Mouse (Mus musculus) MEL (cell line): ENCODE measurements around the gene Riox1. TPM values are rescaled to one million over a fixed set of nuclear protein-coding genes. Genes with fewer than 3 reads are reported as not detected.

Experiments used
- DNase-seq: peaks from one replicate; pipeline ENCODE4 v3.0.0; 2011; ENCODE audit warnings: low read depth, low spot score
- H3K27ac ChIP-seq: 2 replicates; pipeline ENCODE4 v1.5.1; 2012; ENCODE audit warnings: low read depth, mild to moderate bottlenecking, control low read depth, low read length, moderate library complexity; ENCODE audit not compliant: control insufficient read depth
- H3K27me3 ChIP-seq, 2 experiments: fragments of 150-350 bp in 1 of 2; sonication (generic) in 1 of 2; 2 replicates each; pipeline ENCODE4 v1.6.1; 2012; ENCODE audit warnings: low read length in 2 of 2, mild to moderate bottlenecking in 2 of 2, improper control_type of control experiment in 1 of 2, moderate library complexity in 1 of 2; ENCODE audit not compliant: insufficient read depth in 2 of 2, control insufficient read depth in 1 of 2
- H3K36me3 ChIP-seq, 2 experiments: 2 replicates each; pipeline ENCODE4 v1.6.1; 2012 to 2014; ENCODE audit warnings: low read length in 2 of 2, improper control_type of control experiment in 1 of 2, inconsistent platforms in 1 of 2, mild to moderate bottlenecking in 1 of 2; ENCODE audit not compliant: insufficient read depth in 2 of 2, control insufficient read depth in 1 of 2
- H3K4me1 ChIP-seq, 2 experiments: fragments of 150-350 bp in 1 of 2; sonication (generic) in 1 of 2; 2 replicates each; pipeline ENCODE4 v1.6.1; 2012; ENCODE audit warnings: low read length in 2 of 2, improper control_type of control experiment in 1 of 2, mild to moderate bottlenecking in 1 of 2; ENCODE audit not compliant: insufficient read depth in 2 of 2, control insufficient read depth in 1 of 2
- H3K4me3 ChIP-seq, 2 experiments: fragments of 150-350 bp in 1 of 2; sonication (generic) in 1 of 2; 2 replicates each; pipeline ENCODE4 v1.5.1; 2012; ENCODE audit warnings: low read depth in 2 of 2, low read length in 2 of 2, mild to moderate bottlenecking in 2 of 2, moderate library complexity in 2 of 2, control low read depth in 1 of 2, improper control_type of control experiment in 1 of 2; ENCODE audit not compliant: control insufficient read depth in 1 of 2, insufficient read depth in 1 of 2
- H3K79me2 ChIP-seq: 2 replicates; pipeline ENCODE4 v1.6.1; 2012; ENCODE audit warnings: mild to moderate bottlenecking, low read length, moderate library complexity; ENCODE audit not compliant: control insufficient read depth, poor library complexity, insufficient read depth
- H3K9ac ChIP-seq: 2 replicates; pipeline ENCODE4 v1.6.1; 2012; ENCODE audit warnings: low read depth, mild to moderate bottlenecking, control low read depth, low read length, moderate library complexity; ENCODE audit not compliant: control insufficient read depth, poor library complexity, severe bottlenecking
- H3K9me3 ChIP-seq: fragments of 150-350 bp; sonication (generic); replicated peaks from 2 replicates; pipeline ENCODE4 v1.6.1; 2012; ENCODE audit warnings: mild to moderate bottlenecking, low read length, improper control_type of control experiment, moderate library complexity; ENCODE audit not compliant: insufficient read depth
- BHLHE40 ChIP-seq: IDR thresholded peaks from 2 replicates; pipeline ENCODE4 v1.6.1; 2012; ENCODE audit warnings: low read depth, mild to moderate bottlenecking, inconsistent platforms, low read length, improper control_type of control experiment, borderline replicate concordance
- CHD1 ChIP-seq: IDR thresholded peaks from 2 replicates; pipeline ENCODE4 v1.6.1; 2012; ENCODE audit warnings: low read depth, mild to moderate bottlenecking, inconsistent platforms, low read length, improper control_type of control experiment
- CHD2 ChIP-seq: IDR thresholded peaks from 2 replicates; pipeline ENCODE4 v1.6.1; 2011; ENCODE audit warnings: low read length, improper control_type of control experiment
- CTCF ChIP-seq, 3 experiments: IDR thresholded peaks in 2 of 3; conservative IDR thresholded peaks in 1 of 3; 2 replicates each; pipeline ENCODE4 v1.5.1; 2011 to 2012; ENCODE audit warnings: low read length in 3 of 3, low read depth in 2 of 3, mild to moderate bottlenecking in 2 of 3, improper control_type of control experiment in 1 of 3, inconsistent platforms in 1 of 3, mixed read lengths in 1 of 3, moderate library complexity in 1 of 3; ENCODE audit not compliant: control insufficient read depth in 1 of 3, insufficient read depth in 1 of 3, poor library complexity in 1 of 3, severe bottlenecking in 1 of 3
- EP300 ChIP-seq, 2 experiments: IDR thresholded peaks; 2 replicates each; pipeline ENCODE4 v1.6.1; 2011; ENCODE audit warnings: improper control_type of control experiment in 2 of 2, low read length in 2 of 2, low read depth in 1 of 2, mild to moderate bottlenecking in 1 of 2
- GABPA ChIP-seq: IDR thresholded peaks from 2 replicates; pipeline ENCODE4 v1.6.1; 2012; ENCODE audit warnings: low read depth, mild to moderate bottlenecking, inconsistent platforms, low read length, improper control_type of control experiment, moderate library complexity
- GATA1 ChIP-seq: IDR thresholded peaks from 2 replicates; pipeline ENCODE4 v1.6.1; 2011; ENCODE audit warnings: low read depth, low read length, improper control_type of control experiment
- MAX ChIP-seq: IDR thresholded peaks from 2 replicates; pipeline ENCODE4 v1.6.1; 2011; ENCODE audit warnings: low read length, improper control_type of control experiment
- MAZ ChIP-seq: IDR thresholded peaks from 2 replicates; pipeline ENCODE4 v1.6.1; 2012; ENCODE audit warnings: low read depth, mild to moderate bottlenecking, inconsistent platforms, low read length, improper control_type of control experiment
- MEF2A ChIP-seq: IDR thresholded peaks from 2 replicates; pipeline ENCODE4 v1.6.1; 2014; ENCODE audit warnings: low read depth, mild to moderate bottlenecking, inconsistent platforms, low read length, improper control_type of control experiment; ENCODE audit not compliant: poor library complexity, insufficient replicate concordance, severe bottlenecking; ENCODE audit errors: extremely low read depth
- MXI1 ChIP-seq: IDR thresholded peaks from 2 replicates; pipeline ENCODE4 v1.6.1; 2011; ENCODE audit warnings: mild to moderate bottlenecking, low read depth, low read length, improper control_type of control experiment
- MYC ChIP-seq: IDR thresholded peaks from 2 replicates; pipeline ENCODE4 v1.6.1; 2011; ENCODE audit warnings: low read depth, mild to moderate bottlenecking, low read length, improper control_type of control experiment, moderate library complexity
- NELFE ChIP-seq: IDR thresholded peaks from 2 replicates; pipeline ENCODE4 v1.6.1; 2011; ENCODE audit warnings: low read depth, low read length, improper control_type of control experiment
- POLR2AphosphoS5 ChIP-seq: IDR thresholded peaks from 2 replicates; pipeline ENCODE4 v1.6.1; 2012; ENCODE audit warnings: low read depth, borderline replicate concordance, mild to moderate bottlenecking, inconsistent platforms, low read length, moderate library complexity, mixed read lengths
- RAD21 ChIP-seq: IDR thresholded peaks from 2 replicates; pipeline ENCODE4 v1.6.1; 2011; ENCODE audit warnings: mild to moderate bottlenecking, low read depth, low read length, improper control_type of control experiment
- RCOR1 ChIP-seq: IDR thresholded peaks from 2 replicates; pipeline ENCODE4 v1.6.1; 2012; ENCODE audit warnings: low read depth, mild to moderate bottlenecking, inconsistent platforms, low read length, improper control_type of control experiment
- SIN3A ChIP-seq: IDR thresholded peaks from 2 replicates; pipeline ENCODE4 v1.6.1; 2012; ENCODE audit warnings: low read length, improper control_type of control experiment, inconsistent platforms
- SMC3 ChIP-seq: IDR thresholded peaks from 2 replicates; pipeline ENCODE4 v1.6.1; 2011; ENCODE audit warnings: low read depth, low read length, improper control_type of control experiment
- TBP ChIP-seq: IDR thresholded peaks from 2 replicates; pipeline ENCODE4 v1.8.0; 2011; ENCODE audit warnings: low read depth, low read length, improper control_type of control experiment
- TCF12 ChIP-seq: IDR thresholded peaks from 2 replicates; pipeline ENCODE4 v1.6.1; 2014; ENCODE audit warnings: low read depth, mild to moderate bottlenecking, inconsistent platforms, low read length, improper control_type of control experiment, moderate library complexity
- UBTF ChIP-seq: IDR thresholded peaks from 2 replicates; pipeline ENCODE4 v1.6.1; 2012; ENCODE audit warnings: low read depth, mild to moderate bottlenecking, inconsistent platforms, low read length, improper control_type of control experiment, moderate library complexity, borderline replicate concordance; ENCODE audit not compliant: insufficient read depth
- USF2 ChIP-seq, 2 experiments: IDR thresholded peaks; 2 replicates each; pipeline ENCODE4 v1.6.1; 2011 to 2012; ENCODE audit warnings: improper control_type of control experiment in 2 of 2, low read length in 2 of 2, borderline replicate concordance in 1 of 2, inconsistent platforms in 1 of 2, low read depth in 1 of 2, mild to moderate bottlenecking in 1 of 2; ENCODE audit not compliant: insufficient read depth in 1 of 2
- ZC3H11A ChIP-seq: IDR thresholded peaks from 2 replicates; pipeline ENCODE4 v1.6.1; 2012; ENCODE audit warnings: low read depth, mild to moderate bottlenecking, inconsistent platforms, low read length, improper control_type of control experiment
- ZKSCAN1 ChIP-seq: IDR thresholded peaks from 2 replicates; pipeline ENCODE4 v1.6.1; 2012; ENCODE audit warnings: low read depth, mild to moderate bottlenecking, inconsistent platforms, low read length, improper control_type of control experiment, moderate library complexity
- ZMIZ1 ChIP-seq: IDR thresholded peaks from 2 replicates; pipeline ENCODE4 v1.6.1; 2012; ENCODE audit warnings: low read depth, mild to moderate bottlenecking, inconsistent platforms, low read length, improper control_type of control experiment, moderate library complexity
- polyA plus RNA-seq, 2 experiments: library from polyadenylated mRNA; stranded (reverse) in 1 of 2; unstranded in 1 of 2; fragments of >175 nt in 1 of 2; fragments of >200 nt in 1 of 2; gene quantifications; 2 replicates each; pipeline versions ENCODE4 v1.2.1 to v1.2.4; 2012; ENCODE audit warnings: low replicate concordance in 2 of 2, low read depth in 1 of 2; ENCODE audit not compliant: insufficient read length in 2 of 2, insufficient read depth in 1 of 2, missing spikeins in 1 of 2
- total RNA-seq: library from RNA; depleted of rRNA; stranded (reverse); fragments of 300-350 nt; gene quantifications from 2 replicates; pipeline ENCODE4 v1.2.3, GENCODE M21; 2012

Riox1 gene
- total and polyA plus RNA-seq, 3 experiments = 46.6 to 47.1 TPM; not detected in 1

DNA sequence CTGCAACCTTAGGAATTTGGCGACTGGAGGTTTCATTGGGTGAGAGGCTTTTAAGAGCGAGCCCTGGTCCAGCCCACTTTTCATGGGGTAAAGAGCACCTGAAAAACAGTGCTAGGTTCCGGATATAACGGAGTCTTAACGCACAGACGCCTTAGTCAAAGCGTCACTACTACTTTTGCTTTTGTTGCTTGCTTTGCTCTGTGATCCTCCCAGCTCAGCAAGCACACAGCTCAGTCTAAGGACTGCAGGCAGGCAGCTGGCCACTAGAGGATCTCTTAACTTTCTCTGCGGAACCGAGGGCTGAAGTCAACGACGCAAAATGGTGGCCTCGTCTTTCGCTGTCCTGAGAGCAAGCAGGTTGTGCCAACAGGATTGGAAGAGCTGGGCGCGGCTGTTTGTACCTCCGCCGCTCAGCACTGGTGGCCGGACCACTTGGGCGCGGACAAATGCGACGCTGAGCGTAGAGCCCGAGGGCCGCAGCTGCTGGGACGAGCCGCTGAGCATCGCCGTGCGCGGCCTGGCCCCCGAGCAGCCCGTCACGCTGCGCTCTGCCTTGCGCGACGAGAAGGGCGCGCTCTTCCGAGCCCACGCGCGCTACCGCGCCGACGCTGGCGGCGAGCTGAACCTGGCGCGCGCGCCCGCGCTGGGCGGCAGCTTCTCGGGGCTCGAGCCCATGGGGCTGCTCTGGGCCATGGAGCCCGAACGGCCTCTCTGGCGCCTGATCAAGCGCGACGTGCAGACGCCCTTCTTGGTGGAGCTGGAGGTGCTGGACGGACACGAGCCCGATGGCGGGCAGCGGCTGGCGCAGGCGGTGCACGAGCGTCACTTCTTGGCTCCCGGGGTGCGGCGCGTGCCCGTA, 37.4 kb downstream of the Riox1 start, which contains the start of gene Acot2 (continued):
- no peak for TF ChIP-seq POLR2AphosphoS5
- TF ChIP-seq GABPA = no peak
- TF ChIP-seq MEF2A = no peak
- TF ChIP-seq USF2 (IDR thresholded peaks at IDR 0.05; ENCODE audit: borderline replicate concordance in 1 of 2, insufficient read depth in 1 of 2, low read depth in 1 of 2, low read length in 2 of 2) = no peak

DNA sequence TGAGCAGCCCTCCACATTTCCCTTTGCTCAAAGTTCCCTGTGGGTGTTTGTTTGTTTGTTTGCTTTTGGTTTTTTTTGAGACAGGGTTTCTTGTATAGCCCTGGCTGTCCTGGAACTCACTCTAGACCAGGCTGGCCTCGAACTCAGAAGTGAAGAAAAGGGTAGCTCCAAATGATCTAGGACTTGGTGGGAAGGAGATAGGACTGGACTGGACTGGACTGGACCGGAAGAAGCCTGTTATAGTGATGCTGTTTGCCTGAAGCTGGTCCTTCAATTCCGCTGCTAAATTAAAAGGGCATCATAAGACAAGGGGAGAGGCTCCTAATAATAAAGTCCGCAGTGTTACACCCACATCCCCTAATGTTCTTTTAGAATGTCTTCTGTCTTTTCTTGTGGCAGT, 38.1 kb downstream of the Riox1 start:
- no peak for TF ChIP-seq USF2 (IDR thresholded peaks at IDR 0.05; ENCODE audit: borderline replicate concordance in 1 of 2, insufficient read depth in 1 of 2, low read depth in 1 of 2, low read length in 2 of 2)
- no peak for TF ChIP-seq SMC3
- TF ChIP-seq MXI1 = no peak
- TF ChIP-seq TCF12 = no peak
- no peak for TF ChIP-seq GATA1
- TF ChIP-seq EP300 (IDR thresholded peaks at IDR 0.05; ENCODE audit: low read depth in 1 of 2, low read length in 2 of 2) = no peak
- TF ChIP-seq ZKSCAN1 = no peak
- no peak for TF ChIP-seq POLR2AphosphoS5
- no peak for TF ChIP-seq UBTF
- TF ChIP-seq MAZ = no peak

DNA sequence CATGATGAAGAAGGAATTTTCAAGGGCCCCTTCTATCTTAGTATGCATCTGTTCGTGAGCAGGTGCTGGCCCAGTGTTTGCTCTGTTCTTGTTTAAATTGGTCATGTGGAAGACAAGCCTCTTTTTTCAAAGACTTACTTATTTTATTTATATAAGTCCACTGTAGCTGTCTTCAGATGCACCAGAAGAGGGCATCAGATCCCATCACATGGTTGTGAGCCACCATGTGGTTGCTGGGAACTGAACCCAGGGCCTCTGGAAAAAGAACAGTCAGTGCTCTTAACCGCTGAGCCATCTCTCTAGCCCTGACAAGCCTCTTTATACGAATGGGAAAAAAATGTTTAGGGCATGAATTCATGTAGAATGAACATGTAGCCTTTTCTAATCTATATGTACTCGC, 39.0 kb downstream of the Riox1 start:
- no peaks in the 10 kb centered on the region for H3K9me3 ChIP-seq
- H3K27ac ChIP-seq = no peak overlapping the region
- H3K4me3 ChIP-seq = peak overlapping the region; percentile 74 to 79; a peak in 2 of 4 replicates
- peaks cover 13% of the 10 kb centered on the region for H3K79me2 ChIP-seq
- peak; percentile 32 for DNase-seq
- H3K4me1 ChIP-seq = peaks cover 10 to 14% of the 10 kb centered on the region in 2 experiments
- peaks cover 2 to 18% of the 10 kb centered on the region in 2 experiments; a peak in 3 of 4 replicates for H3K36me3 ChIP-seq
- no peak overlapping the region; the same call in 1 of the 2 replicates for H3K9ac ChIP-seq
- H3K27me3 ChIP-seq = no peaks in the 10 kb centered on the region
- TF ChIP-seq BHLHE40 = no peak
- TF ChIP-seq ZMIZ1 = no peak
- TF ChIP-seq ZC3H11A = peak; percentile 42; the same call in 1 of the 2 replicates
- peak in 2 of 3 experiments; percentile 23 to 50; a peak in 2 of 6 replicates for TF ChIP-seq CTCF (IDR thresholded peaks at IDR 0.05 in 2 of 3, conservative IDR thresholded peaks at IDR 0.05 in 1 of 3; ENCODE audit: control insufficient read depth in 1 of 3, insufficient read depth in 1 of 3, low read depth in 2 of 3, low read length in 3 of 3, poor library complexity in 1 of 3, severe bottlenecking in 1 of 3)
- TF ChIP-seq RAD21 = peak; percentile 50
- TF ChIP-seq TBP = no peak
- no peak for TF ChIP-seq RCOR1
- TF ChIP-seq MYC = peak; percentile 70; the same call in 1 of the 2 replicates
- TF ChIP-seq CHD2 = no peak
- TF ChIP-seq MAX = peak; percentile 32; the same call in 1 of the 2 replicates
- TF ChIP-seq SMC3 = peak; percentile 39
- TF ChIP-seq NELFE = no peak
- TF ChIP-seq EP300 (IDR thresholded peaks at IDR 0.05; ENCODE audit: low read depth in 1 of 2, low read length in 2 of 2) = no peak
- TF ChIP-seq MEF2A = no peak
- TF ChIP-seq GATA1 = no peak
- TF ChIP-seq MAZ = no peak
- no peak for TF ChIP-seq CHD1
- TF ChIP-seq SIN3A = no peak

More for the DNA sequence above, 38.1 kb downstream of the Riox1 start:
- Histone ChIP-seq H3K9me3 (no peaks in the 10 kb centered on the region), H3K79me2 (peaks cover 13% of the 10 kb centered on the region), H3K27ac (peak overlapping the region; percentile 93), H3K4me1 (peaks cover 10 to 14% of the 10 kb centered on the region in 2 experiments), H3K9ac (peak overlapping the region; percentile 82), H3K27me3 (no peaks in the 10 kb centered on the region), H3K36me3 (peaks cover 2 to 18% of the 10 kb centered on the region in 2 experiments; a peak in 3 of 4 replicates), H3K4me3 (peak overlapping the region; percentile 74 to 79)
- DNase-seq = no peak
